Mouse (Mus musculus): Measurements from ENCODE around the gene Hddc2. TPM values are rescaled to one million over a fixed set of nuclear protein-coding genes. Genes with fewer than 3 reads are reported as not detected.

Gene Hddc2
- total RNA-seq (2022) = 10 to 100 TPM; 35.9 to 40.0 (median 38.0) TPM

- peak; percentile 74 for DNase-seq
These were observed at the start of gene Hddc2 for GRCm38 (mm10) chr10:31312865-31313848. Gene Hddc2, plus strand, starts transcription at chr10:31313383.

- no peak for DNase-seq
These were observed 40.4 kb upstream of the Hddc2 start for GRCm38 (mm10) chr10:31272738-31273137.

GRCm38 (mm10) chr10:31273171-31273570, 40.0 kb upstream of the Hddc2 start:
- DNase-seq = no peak

GRCm38 (mm10) chr10:31287787-31288186, 25.4 kb upstream of the Hddc2 start:
- no peak for DNase-seq

GRCm38 (mm10) chr10:31288697-31289390, 24.3 kb upstream of the Hddc2 start:
- no peak for DNase-seq

- DNase-seq = no peak
These were observed 17.5 kb upstream of the Hddc2 start for GRCm38 (mm10) chr10:31295705-31296104.

- DNase-seq = no peak
These were observed 16.7 kb upstream of the Hddc2 start for GRCm38 (mm10) chr10:31296458-31296857.

GRCm38 (mm10) chr10:31297106-31297505, 16.1 kb upstream of the Hddc2 start:
- no peak for DNase-seq

- no peak for DNase-seq
These were observed 14.9 kb upstream of the Hddc2 start for GRCm38 (mm10) chr10:31298263-31298662.

GRCm38 (mm10) chr10:31298921-31299574, 14.1 kb upstream of the Hddc2 start:
- DNase-seq = peak; percentile 20

- no peak for DNase-seq
These were observed 12.9 kb upstream of the Hddc2 start for GRCm38 (mm10) chr10:31300292-31300691.

GRCm38 (mm10) chr10:31303446-31303845, 9.7 kb upstream of the Hddc2 start:
- no peak for DNase-seq

GRCm38 (mm10) chr10:31307024-31307598, 6.1 kb upstream of the Hddc2 start:
- DNase-seq = no peak

- DNase-seq = no peak
These were observed 5.3 kb downstream of the Hddc2 start for GRCm38 (mm10) chr10:31318491-31318890.

GRCm38 (mm10) chr10:31329436-31329835, 16.3 kb downstream of the Hddc2 start:
- DNase-seq = peak; percentile 71

GRCm38 (mm10) chr10:31330286-31330962, 17.2 kb downstream of the Hddc2 start:
- no peak for DNase-seq

GRCm38 (mm10) chr10:31331225-31331775, 18.1 kb downstream of the Hddc2 start:
- peak; percentile 39 for DNase-seq

GRCm38 (mm10) chr10:31336432-31336831, 23.2 kb downstream of the Hddc2 start:
- no peak for DNase-seq

- peak; percentile 18 for DNase-seq
These were observed 33.2 kb downstream of the Hddc2 start for GRCm38 (mm10) chr10:31346401-31346800.

- peak; percentile 55 for DNase-seq
These were observed 37.9 kb downstream of the Hddc2 start for GRCm38 (mm10) chr10:31351056-31351455.

- DNase-seq = no peak
These were observed 39.8 kb downstream of the Hddc2 start for GRCm38 (mm10) chr10:31352845-31353427.

All from adrenal gland, adult 8-10 months (tissue).